Comparison of ENCODE assay signal across 13 mouse cellular contexts in the genomic region with DNA sequence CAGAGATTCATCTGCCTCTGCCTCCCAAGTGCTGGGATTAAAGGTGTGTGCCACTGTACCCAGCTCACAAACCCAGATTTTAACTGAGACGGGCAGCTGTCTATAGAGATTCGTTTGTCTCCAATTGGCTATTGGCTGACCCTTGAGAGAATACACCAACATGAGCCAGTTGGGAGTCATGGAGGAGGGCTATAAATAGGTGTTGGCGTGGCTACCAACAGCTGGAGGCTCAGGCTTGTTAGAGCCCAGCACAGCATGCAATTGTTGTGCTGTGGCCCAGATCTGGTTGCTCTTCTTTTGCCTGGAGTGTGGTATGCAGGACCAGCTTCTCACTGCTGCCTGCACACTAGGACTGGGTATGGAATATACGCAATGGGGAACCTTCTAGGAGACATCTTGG. TPM values are rescaled to one million over a fixed set of nuclear protein-coding genes. Genes with fewer than 3 reads are reported as not detected.
DNase-seq lines count a peak whose midpoint lies in the region; ATAC-seq and TF ChIP-seq lines count a peak whose summit lies in the region.
"Had no signal": no experiment of that assay in that cellular context is flagged by ENCODE, and none has a peak within 500 bp of the region (broad histone marks: within the 10 kb centered on the region; RNA-seq: fewer than 3 reads in every experiment).

No protein-coding gene starts in this region.

- no peak overlapping the region for H3K4me3 ChIP-seq in cerebellum, adult 2 months (replicated peaks; ENCODE audit: insufficient read depth, low read depth, low read length)
- no peak overlapping the region for H3K4me3 ChIP-seq in cortical plate, adult 2 months (ENCODE audit: insufficient read depth, low read length)
- no peak overlapping the region for H3K4me3 ChIP-seq in heart, postnatal 0 days (ENCODE audit: low read depth, low read length)
- H3K4me3 ChIP-seq: lung, embryonic 15.5 days; neural tube, embryonic 13.5 days had no signal

- 35% methylated on average over 4 of the region's 4 CpGs for WGBS in cerebellum, adult 2 months
- WGBS in heart, postnatal 0 days = 39% methylated on average over 4 of the region's 4 CpGs

- H3K27ac ChIP-seq in cerebellum, adult 2 months (ENCODE audit: insufficient read depth, low read length) = peak overlapping the region; percentile 69
- H3K27ac ChIP-seq in cortical plate, adult 2 months (ENCODE audit: insufficient read depth, low read length) = peak overlapping the region; percentile 60; the same call in 1 of the 2 replicates
- H3K27ac ChIP-seq in heart, postnatal 0 days (ENCODE audit: low read depth) = peak overlapping the region; percentile 68
- H3K27ac ChIP-seq: neural tube, embryonic 13.5 days; stomach, postnatal 0 days had no signal

- no peak for TF ChIP-seq CTCF in cerebellum, adult 2 months (IDR thresholded peaks at IDR 0.05; ENCODE audit: borderline replicate concordance, insufficient read depth, low read depth, low read length)
- no peak for TF ChIP-seq CTCF in cortical plate, adult 2 months (IDR thresholded peaks at IDR 0.05; ENCODE audit: extremely low read depth, insufficient read depth, low read length)
- TF ChIP-seq CTCF in heart, postnatal 0 days (IDR thresholded peaks at IDR 0.05; ENCODE audit: low read depth) = no peak

- ATAC-seq in heart, postnatal 0 days (ENCODE audit: insufficient read depth, low read depth) = peak; percentile 32; the same call in 1 of the 2 replicates
- ATAC-seq: activated CD4-positive, CD25-positive, alpha-beta regulatory T cell, adult 4 months had no signal

- no peaks in the 10 kb centered on the region for H3K27me3 ChIP-seq in cerebellum, adult 2 months (ENCODE audit: control insufficient read depth, insufficient read depth, low read length)
- H3K27me3 ChIP-seq in heart, postnatal 0 days (ENCODE audit: control insufficient read depth, insufficient read depth, low read length) = no peaks in the 10 kb centered on the region
- H3K27me3 ChIP-seq: lung, embryonic 15.5 days; neural tube, embryonic 13.5 days had no signal

- no peak overlapping the region for H3K9ac ChIP-seq in heart, postnatal 0 days (replicated peaks; ENCODE audit: low read depth, low read length)
- H3K9ac ChIP-seq: lung, embryonic 15.5 days; neural tube, embryonic 13.5 days had no signal

- no peaks in the 10 kb centered on the region for H3K9me3 ChIP-seq in heart, postnatal 0 days (replicated peaks; ENCODE audit: control insufficient read depth, low read length)
- H3K9me3 ChIP-seq: lung, embryonic 15.5 days; neural tube, embryonic 13.5 days had no signal

- TF ChIP-seq EP300 in heart, postnatal 0 days (IDR thresholded peaks at IDR 0.05; ENCODE audit: low read depth) = no peak

- peaks cover 57% of the 10 kb centered on the region for H3K36me3 ChIP-seq in heart, postnatal 0 days (replicated peaks; ENCODE audit: control insufficient read depth, insufficient read depth, low read length)
- H3K36me3 ChIP-seq: lung, embryonic 15.5 days; neural tube, embryonic 13.5 days had no signal

- no peak for TF ChIP-seq POLR2A in cerebellum, adult 2 months (IDR thresholded peaks at IDR 0.05; ENCODE audit: borderline replicate concordance, insufficient read depth, low read length)
- no peak for TF ChIP-seq POLR2A in cortical plate, adult 2 months (IDR thresholded peaks at IDR 0.05; ENCODE audit: extremely low read depth, insufficient read depth, low read length)

- peaks cover 73% of the 10 kb centered on the region for H3K4me1 ChIP-seq in cerebellum, adult 2 months (ENCODE audit: control insufficient read depth, insufficient read depth, low read length)
- H3K4me1 ChIP-seq in cortical plate, adult 2 months (ENCODE audit: control insufficient read depth, insufficient read depth, low read length) = peaks cover 40% of the 10 kb centered on the region
- H3K4me1 ChIP-seq in heart, postnatal 0 days (ENCODE audit: control insufficient read depth, insufficient read depth) = peaks cover 40% of the 10 kb centered on the region

- DNase-seq in cerebellum, adult 2 months = no peak
- DNase-seq in cerebellum, adult 11 months = no peak
- peak; percentile 63 to 73 for DNase-seq in heart, adult 18-20 months
- no peak for DNase-seq in heart, adult 8-10 months (ENCODE audit: low spot score)
- no peak for DNase-seq in heart, postnatal 0 days (ENCODE audit: low spot score)
- no peak for DNase-seq in kidney, postnatal 4 days
- DNase-seq in ovary, postnatal 10 days (ENCODE audit: low spot score) = no peak
- DNase-seq: adrenal gland, postnatal 36 days had no signal

- H3K4me2 ChIP-seq in heart, postnatal 0 days (ENCODE audit: low read depth, low read length) = no peak overlapping the region
- H3K4me2 ChIP-seq: lung, embryonic 15.5 days; neural tube, embryonic 13.5 days had no signal

RNA-seq across cellular contexts. Expression of a gene that starts 8.8 kb away (rescaled TPM):
- polyA plus RNA-seq in cerebellum, adult 2 months (2012; rRNA removed) = 173 and 203 TPM in 2 replicates
- total RNA-seq in heart, adult 18-20 months (2021) = 10 to 100 TPM; 80.4 to 85.1 TPM
- total RNA-seq in heart, adult 8-10 months (2022) = 100 to 1,000 TPM in 1 of 4 experiments, 10 to 100 TPM in 3; 82.0 to 100 (median 95.6) TPM
- polyA plus RNA-seq in cortical plate, adult 2 months (2012; rRNA removed) = 371 and 405 TPM in 2 replicates
- total RNA-seq in heart, postnatal 0 days (2014; rRNA removed; ENCODE audit: low replicate concordance) = 136 and 169 TPM in 2 replicates
- 59.9 and 78.1 TPM in 2 replicates for polyA plus RNA-seq in heart, postnatal 0 days (2015; fragmentation: Nextera tagmentation; extraction: Ambion mirVana)

Comparison
In these comparisons a context has a peak if more than half of its experiments do, and no peak if none do; other contexts are left out.
1. DNase-seq: peak in heart, adult 18-20 months (2 of 2); none in cerebellum, adult 2 months (0 of 2), cerebellum, adult 11 months (single experiment), heart, adult 8-10 months (single experiment), heart, postnatal 0 days (single experiment), kidney, postnatal 4 days (0 of 2) and ovary, postnatal 10 days (single experiment).
2. Peak in every context shown above with its lines, with median percentiles within 50 percentile points of each other: H3K27ac ChIP-seq.